Mouse (Mus musculus): ENCODE results near the gene Dcaf15.

Gene Dcaf15

DNA sequence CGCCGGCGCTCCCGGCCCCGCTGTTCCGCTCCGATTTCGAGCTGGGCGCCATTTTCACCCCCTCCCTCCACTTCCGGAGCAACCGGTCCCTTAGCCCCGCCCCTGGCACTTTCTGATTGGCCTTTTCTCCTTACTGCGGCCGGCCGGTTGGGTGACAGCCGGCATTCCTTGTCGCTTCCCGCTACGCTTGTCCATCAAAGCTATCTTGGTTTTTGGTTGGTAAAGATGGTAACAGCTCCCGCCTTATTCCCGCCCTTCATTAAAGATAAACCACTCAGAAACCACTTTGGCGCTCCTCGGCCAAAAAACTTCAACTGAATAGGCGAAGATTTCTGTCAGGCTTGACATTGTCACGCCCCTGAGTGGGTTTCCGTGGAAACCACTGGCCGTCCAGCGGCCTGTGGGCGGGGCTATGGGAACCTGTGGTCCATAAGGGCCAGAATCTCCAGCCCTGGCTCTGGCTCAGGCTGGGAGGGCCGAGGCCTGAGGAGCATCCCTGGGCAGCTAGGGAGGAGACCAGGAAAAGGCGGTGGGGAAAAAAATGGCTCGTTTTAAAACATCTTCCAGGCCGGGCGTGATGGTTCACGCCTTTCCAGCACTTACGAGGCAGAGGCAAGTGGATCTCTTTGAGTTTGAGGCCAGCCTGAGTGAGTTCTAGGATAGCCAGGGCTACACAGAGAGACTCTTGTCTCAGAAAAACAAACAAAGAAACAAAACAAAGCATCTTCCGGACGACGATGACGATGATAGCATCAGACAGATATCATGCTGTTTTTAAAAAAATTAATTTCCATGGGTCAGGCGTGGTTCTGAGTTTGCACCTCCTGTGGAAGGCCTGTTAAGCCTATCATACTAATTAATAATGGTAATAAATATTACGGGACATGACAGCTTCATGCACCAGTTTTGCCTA lies at the start of gene Dcaf15:
Gene Dcaf15, minus strand, starts transcription at position 72 of the 913 bp plus-strand sequence.
- DNase-seq (ENCODE audit: low read depth, low spot score): peak; percentile 99

DNA sequence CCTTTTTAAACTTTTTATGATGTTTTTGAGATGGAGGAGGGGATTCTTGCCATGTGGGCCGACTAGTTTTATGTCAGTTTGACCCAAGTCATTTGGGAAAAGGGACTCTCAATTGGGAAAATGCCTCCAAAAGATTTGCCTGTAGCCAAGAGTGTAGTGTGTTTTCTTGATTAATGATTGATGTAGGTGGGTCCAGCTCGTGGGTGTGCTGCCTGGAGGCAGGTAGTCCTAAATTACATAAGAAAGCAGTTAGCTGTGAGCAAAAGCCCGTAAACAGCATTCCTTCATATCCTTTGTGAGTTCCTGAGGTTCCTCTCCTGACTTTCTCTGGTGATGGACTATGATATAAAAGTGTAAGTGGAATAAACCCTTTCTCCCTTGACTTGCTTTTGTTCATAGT lies 44.6 kb upstream of the Dcaf15 start:
- DNase-seq (ENCODE audit: low read depth, low spot score): no peak

DNA sequence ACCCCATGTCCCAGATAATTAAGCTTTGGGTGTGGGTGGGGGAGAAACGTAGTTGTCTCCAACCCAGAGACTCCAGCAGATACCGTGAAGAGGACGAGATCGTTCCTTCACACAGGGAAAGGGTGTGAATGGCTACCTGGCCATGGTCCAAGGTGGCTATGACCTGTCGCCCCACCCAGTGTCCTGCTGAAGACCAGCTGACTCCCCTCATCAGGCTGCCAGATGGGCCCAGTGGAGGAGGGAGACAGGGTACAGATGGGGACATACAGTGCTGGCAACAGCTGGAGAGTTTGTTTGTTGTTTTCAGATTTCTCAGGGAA lies 43.9 kb upstream of the Dcaf15 start:
- no peak for DNase-seq (ENCODE audit: low read depth, low spot score)

DNA sequence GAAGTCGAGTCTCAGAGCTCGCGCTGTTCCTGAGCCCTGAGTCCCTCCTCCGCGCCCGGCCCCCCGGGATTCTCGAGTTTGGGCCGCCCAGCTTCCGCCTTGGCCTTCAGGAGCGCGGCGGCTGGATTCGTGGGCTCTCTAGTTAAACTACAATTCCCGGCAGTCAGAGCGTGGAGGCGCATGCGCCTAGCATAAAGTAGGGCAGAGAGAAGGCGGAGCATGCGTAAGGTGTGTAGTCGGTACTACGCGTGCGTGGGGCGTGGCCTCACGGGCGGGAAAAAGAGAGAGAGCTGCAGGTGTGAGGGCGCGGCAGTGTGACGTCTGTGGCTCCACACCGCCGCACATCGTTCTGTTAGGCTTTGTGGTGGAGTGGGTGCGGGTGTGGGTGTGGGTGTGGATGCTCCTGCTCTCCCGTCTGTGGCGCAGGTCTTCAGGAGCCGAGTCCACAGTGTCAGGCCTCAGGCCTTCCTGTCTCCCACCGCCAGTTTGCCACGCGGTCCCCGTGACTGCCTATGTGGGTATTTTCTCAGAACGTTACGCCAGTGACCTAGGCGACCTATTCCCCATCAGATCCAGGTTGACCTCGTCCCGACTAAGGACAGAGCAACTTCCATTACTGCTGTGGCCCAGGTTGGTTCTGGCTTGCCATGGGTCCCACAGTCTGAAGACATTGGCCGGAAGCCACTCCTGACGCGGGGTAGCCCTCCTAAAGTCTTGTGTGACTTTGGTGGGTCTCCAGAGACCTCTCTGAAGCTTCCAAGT lies 43.4 kb upstream of the Dcaf15 start, which contains the start of the genes Cc2d1a and 4930432K21Rik:
Gene Cc2d1a, minus strand, starts transcription at position 168 of the 762 bp plus-strand sequence.
Gene 4930432K21Rik, plus strand, starts transcription at position 257 of the 762 bp plus-strand sequence.
- DNase-seq (ENCODE audit: low read depth, low spot score): peak; percentile 97

DNA sequence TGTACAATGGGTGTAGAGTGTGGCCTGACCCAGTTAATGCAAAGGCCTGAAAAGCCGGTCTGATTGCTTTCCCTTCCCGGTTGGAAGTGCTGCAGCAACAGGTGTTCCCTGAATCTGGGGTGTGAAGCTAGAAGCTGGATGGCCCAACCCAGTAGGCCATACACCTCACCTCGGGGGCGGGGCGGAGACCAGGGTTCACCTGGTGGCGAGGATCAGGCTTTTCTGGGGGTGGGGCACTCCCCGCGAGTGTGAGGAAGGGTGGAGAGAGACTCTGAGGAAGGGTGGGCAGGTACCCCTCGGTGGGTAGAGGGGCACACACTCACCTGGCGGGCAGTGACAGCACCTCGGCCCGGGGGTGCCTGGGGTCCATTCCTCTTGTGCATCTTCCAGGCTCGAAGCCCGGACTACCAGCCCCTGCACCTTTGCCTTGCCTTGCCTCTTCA lies 42.8 kb upstream of the Dcaf15 start:
- no peak for DNase-seq (ENCODE audit: low read depth, low spot score)

DNA sequence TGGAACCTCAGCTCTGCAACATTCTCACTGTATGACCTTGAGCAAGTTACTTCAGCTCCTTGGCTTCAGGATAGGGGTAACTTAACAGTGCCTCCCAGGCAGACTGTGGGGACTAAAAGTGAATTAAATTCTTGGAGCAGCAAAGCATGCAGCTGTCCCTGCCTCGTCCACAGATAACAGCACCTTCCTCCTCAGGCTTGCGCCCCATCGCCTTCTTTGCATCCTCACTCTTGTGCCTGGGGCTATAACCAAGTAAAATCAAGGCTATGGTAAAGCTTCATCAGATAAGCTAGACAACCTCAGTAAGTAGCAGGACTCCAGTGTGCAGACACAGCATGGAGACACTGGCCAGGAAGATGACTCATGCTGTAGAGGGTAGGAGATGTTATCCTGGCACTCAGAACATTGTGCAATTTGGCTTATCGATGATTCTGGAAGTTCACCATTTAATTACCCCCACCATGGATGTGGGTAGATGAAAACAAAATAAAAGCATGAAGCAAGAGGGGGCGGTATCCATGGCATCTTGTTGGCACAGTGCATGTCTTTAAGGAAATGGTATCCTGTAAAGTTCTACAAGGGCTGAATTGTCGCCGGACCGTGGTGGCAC lies 40.2 kb upstream of the Dcaf15 start:
- no peak for DNase-seq (ENCODE audit: low read depth, low spot score)

DNA sequence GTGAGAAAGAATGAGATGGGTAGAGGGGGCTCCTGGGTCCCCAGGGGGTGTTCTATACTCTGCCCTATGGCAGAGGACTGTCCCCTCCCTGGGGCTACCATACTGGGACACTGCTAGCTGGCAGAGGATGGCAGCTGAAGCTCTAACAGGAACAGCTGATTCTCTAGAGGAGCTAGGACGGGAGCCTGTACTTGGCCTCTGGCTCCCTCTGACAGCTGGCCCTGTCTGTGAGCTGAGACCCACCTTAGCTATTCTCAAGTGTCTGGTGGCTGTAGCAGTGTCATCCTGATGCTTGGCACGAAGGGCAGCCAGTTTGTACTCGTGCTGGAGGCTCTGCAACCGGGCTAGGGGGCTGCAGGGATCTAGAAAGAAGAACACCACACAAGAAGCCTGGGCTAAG lies 36.3 kb upstream of the Dcaf15 start:
- no peak for DNase-seq (ENCODE audit: low read depth, low spot score)

DNA sequence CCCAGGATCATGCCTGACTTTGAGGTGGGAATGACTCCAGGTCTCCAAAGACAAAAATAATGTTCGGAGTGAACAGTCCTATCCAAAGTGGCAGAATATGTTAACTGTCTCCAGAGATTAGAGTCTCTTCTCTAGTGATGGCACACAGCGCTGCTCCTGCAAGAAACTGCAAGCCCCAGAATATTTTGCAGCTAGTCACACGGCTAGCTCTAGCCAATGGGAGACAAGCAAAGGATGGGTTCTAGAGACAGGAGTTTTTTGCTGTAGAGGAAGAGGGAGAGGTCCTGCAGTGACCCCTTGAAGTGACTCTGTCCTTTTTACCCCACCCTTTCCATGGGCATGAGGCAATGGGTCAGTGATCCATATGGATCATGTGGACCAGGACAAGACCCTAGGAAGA lies 33.3 kb upstream of the Dcaf15 start:
- DNase-seq (ENCODE audit: low read depth, low spot score): no peak

DNA sequence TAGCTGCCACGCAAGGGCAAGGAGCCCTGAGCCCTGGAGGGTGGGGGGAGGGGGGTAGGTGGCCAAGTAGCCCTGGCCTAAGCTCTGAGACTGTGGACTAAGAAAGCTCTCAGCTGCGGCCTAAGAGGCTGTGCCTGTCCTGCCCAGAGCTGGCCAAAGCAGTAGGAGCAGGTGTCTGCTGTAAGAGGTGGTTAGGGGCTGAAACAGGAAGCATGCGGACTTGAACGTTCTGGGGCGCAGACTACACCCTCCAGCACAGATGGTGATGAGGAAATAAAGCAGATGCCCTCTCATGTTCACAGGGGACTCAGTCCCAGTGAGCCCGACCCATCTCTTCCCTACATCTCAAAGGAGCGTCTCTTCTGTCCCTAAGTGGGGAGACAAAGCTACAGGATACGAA lies 27.7 kb upstream of the Dcaf15 start:
- DNase-seq (ENCODE audit: low read depth, low spot score): no peak

DNA sequence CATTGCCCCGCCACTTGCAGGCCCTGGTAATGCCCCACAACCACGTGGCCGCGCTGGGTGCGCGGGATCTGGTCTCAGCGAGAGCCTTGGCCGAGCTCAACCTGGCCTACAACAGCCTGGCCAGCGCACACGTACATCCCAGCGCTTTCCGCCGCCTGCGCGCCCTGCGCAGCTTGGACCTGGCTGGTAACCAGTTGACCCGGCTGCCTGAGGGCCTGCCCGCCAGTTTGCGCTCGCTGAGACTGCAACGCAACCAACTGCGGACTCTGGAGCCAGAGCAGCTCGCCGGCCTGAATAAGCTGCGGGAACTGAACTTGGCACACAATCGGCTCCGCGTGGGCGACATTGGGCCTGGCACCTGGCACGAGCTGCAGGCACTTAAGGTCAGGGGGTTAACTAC lies 26.2 kb upstream of the Dcaf15 start:
- DNase-seq (ENCODE audit: low read depth, low spot score): no peak

DNA sequence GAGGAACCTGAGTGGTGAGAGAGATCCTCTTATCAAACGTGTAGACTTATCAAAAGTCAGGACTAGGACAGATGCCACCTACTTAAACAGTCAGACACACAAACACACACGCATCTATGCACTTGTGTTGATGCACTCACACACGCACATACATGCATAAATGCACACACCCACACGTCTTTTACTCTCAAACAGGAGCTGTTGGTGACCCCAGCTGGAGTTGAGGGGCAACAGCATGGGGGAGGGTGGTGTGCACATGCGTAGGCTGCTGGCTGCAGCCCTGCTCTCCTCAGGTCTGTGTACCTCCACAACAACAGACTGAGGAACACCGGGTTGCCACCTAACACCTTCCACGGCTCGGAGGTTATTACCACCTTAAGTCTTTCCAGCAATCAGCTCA lies 23.7 kb upstream of the Dcaf15 start:
- no peak for DNase-seq (ENCODE audit: low read depth, low spot score)

DNA sequence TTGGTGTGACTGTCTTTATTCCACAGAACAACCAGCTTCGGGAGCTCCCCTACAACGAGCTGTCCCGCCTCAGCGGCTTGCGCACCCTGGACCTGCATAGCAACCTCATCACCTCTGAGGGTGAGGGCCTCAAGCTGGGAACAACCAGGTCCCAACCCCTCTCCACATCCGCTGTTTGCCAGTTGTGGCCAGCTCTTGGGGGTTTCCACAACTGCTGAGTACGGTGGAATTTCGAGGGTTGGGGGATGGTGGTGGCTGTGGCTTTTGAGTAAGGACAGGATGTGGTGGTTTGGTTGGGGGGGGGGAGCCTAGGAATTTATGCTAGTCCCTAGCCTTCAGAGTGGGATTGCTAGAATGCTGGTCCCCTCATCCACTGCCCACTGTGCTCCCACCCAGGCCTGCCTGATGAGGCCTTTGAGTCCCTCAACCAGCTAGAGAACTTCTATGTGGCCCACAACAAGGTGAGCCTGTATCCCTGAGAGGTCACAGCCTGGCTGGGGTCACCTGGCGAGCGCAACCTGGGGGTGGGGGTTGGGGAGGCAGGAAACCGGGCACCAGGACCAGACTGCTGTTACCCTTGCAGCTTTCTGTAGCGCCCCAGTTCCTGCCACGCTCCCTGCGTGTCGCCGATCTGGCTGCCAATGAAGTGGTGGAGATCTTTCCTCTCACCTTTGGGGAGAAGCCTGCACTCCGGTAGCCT lies 22.8 kb upstream of the Dcaf15 start:
- DNase-seq (ENCODE audit: low read depth, low spot score): no peak

DNA sequence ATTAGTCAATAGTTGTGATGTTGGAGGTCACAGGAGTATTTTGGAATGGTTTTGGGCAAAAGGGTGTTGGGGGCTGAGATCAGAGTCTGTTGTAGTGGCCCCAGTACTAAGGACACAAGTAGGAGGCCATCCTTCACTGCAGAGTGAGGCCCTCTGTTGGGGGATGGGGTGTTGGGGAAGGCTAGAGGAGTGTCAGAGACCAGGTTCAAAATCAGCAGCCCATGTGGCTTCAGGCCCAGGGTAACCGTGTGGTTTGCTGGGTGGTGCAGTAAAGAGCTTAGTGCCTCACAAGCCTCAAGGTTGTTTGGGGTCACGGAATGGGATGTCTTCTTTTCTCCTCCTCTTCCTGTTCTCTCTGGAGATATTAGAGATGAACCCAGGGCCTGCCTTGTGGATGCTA lies 22.2 kb upstream of the Dcaf15 start:
- DNase-seq (ENCODE audit: low read depth, low spot score): no peak

DNA sequence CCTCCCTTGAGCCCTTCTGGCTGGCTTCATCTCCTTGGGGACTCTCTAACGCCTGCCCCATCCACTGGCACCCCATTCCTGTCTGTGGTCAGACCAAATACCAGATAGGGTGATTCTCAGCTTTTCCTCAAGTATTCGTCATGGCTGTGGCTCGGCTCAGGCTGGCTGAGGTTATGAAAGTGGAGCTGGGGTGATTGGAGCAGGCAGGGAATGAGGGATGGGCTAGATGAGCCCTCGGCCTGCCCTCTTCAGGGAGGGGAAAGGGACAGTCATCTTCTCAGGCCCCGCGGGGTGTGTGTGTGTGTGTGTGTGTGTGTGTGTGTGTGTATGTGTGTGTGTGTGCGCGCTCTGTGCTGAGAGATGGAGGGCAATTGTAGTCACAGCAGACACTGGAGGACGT lies 21.1 kb upstream of the Dcaf15 start, which contains the start of gene Podnl1:
Gene Podnl1, plus strand, starts transcription at position 334 of the 400 bp plus-strand sequence.
- DNase-seq (ENCODE audit: low read depth, low spot score): no peak

DNA sequence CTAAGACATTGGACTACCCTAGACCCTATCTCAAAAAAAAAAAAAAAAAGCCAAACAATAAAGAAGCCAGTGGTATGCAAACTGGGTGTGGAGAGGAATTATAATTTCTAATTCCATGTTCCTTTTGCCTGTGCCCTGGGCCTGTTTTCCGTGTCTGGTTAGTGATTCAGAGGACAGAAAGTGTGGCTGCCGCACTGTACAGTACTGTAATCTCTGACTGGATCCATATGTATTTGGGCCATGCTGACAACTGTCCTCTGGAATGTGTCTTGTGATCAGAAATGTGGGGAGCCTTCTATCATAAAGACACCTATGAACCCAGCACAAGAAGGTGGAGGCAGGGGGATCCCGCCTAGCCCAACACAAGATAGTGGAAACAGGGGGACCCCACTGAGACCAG lies 17.6 kb upstream of the Dcaf15 start:
- no peak for DNase-seq (ENCODE audit: low read depth, low spot score)

DNA sequence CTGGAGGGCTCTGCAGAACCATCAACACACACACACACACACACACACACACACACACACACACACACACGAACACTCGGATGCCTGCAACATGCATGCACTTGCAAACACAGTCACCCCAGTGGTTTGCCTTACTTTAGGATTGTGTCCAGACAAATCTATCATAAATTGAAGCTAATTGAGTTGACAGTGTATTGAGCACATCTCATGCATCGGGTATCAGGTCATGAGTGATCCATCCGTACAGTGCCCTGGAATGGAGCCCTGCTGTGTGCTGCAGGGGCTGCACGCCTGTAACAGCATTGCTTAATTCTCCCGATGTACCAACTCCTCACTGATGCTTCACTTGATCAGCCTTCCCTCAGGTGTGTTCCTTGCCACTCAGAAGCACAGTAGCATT lies 11.1 kb upstream of the Dcaf15 start:
- DNase-seq (ENCODE audit: low read depth, low spot score): no peak

DNA sequence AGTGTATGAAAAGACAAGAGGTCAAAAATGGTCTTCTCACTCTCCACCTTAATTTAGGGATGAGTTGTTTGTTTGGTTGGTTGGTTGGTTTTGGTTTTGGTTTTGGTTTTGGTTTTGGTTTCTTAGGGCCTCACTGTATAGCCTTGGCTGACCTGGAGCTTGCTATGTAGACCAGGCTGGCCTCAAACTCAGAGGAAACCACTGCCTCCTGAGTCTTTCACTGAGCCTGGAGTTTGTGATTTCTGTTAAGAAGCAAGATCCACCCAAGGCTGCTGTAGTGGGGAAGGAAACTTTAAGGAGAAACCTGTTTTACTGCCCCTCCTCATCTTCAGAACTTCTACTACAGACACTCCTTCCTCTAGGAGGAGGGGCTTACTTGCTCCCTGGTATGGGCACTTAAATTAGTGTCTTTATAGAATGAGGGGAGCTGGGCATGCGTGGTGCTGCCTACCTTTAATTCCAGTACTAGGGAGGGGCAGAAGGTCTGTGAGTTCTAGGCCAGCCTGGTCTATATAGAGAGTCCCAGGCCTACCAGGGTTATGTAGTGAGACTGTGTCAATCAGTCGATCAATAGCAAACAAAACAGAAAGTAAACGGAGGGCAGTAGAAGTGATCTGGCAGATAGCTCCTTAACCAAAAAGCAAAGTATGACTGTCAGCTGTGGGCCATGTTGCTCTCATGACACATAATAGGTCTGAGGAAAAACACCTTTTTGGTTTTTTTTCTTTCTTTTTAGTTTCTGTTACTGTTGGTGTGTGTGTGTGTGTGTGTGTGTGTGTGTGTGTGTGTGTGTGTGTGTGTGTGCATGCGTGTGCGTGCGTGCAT lies 1.9 kb upstream of the Dcaf15 start:
- DNase-seq (ENCODE audit: low read depth, low spot score): no peak

DNA sequence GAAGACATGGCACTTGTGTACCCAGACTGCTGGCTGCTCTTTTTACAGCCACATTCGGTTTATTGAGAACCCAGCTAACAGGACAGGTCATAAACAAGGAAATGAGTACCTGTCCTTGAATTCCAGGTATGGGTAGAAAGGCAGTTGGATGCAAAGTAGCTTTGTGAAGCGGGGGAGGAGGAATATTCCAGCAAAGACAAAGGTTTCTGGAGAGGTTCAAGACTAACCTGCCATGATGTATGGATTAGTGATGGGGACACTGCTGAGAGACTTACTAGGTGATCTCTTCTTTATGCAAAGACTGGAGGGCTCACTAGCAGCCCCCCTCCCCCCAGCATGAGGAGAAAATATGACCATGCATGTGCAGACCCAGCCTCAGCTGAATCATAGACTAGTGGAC lies 1.1 kb upstream of the Dcaf15 start:
- no peak for DNase-seq (ENCODE audit: low read depth, low spot score)

DNA sequence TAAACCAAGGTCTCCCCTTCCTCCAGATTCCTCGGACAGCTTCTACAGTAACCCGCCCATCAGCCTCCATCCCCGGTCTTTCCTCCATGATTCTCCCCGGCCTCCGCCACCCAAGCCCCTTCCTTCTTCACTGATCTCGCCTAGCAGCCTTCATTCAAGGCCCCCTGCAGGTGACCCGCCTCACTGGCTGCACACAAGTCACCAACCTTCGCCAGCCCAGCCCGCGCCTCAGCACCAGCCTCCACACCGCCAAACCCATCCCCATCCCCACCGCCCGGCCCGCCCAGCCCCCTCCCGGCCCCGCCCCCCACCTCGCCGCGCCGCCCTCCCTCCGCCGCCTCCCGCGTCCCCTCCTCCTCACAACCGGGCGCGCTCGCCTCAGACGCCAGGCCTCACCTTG lies 347 bp downstream of the Dcaf15 start:
- DNase-seq (ENCODE audit: low read depth, low spot score): peak; percentile 74

DNA sequence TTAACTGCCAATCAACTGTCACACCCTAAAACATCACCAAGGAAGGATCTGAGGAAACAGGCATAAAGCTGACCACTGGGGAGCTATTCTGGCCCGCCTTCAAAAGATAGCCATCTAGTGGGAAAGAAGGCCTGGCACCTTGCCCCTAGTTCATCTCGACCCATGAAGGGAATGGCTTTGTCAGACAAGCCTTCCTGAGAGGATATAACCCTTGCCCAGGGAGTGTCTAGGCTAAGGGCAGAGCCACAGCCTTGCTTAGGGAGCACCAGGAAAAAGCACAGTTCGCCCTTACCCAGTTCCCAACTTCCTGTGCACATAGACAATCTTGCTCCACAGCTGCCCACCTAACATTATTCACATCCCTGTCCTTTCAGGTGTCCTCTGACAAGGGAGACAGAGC lies 967 bp downstream of the Dcaf15 start:
- no peak for DNase-seq (ENCODE audit: low read depth, low spot score)
